Mouse (Mus musculus): ENCODE data around the gene Gm6592. TPM values are rescaled to one million over a fixed set of nuclear protein-coding genes. Genes with fewer than 3 reads are reported as not detected.
A peak's percentile ranks its signal among the peaks of the same experiment; 100 is the strongest.
"Not testable (repeated sequence)": the region's sequence is repeated elsewhere in the genome, so short reads cannot be mapped to it uniquely, and the experiment has no call there.

Gm6592 gene
- polyA plus RNA-seq (2015; fragmentation: Nextera tagmentation; extraction: Ambion mirVana), result not detected in 2 replicates

- Histone ChIP-seq H3K36me3 (no peaks in the 10 kb centered on the region), H3K27me3 (no peaks in the 10 kb centered on the region), H3K4me3 (no peak within 1 kb of the TSS), H3K9ac (no peak within 1 kb of the TSS), H3K9me3 (no peaks in the 10 kb centered on the region), H3K27ac (no peak within 1 kb of the TSS), H3K4me2 (replicated peaks) (no peak within 1 kb of the TSS), H3K4me1 (no peaks in the 10 kb centered on the region)
- no peak for ATAC-seq (ENCODE audit: low FRiP score, low read depth)
- 81% methylated on average over 1 of the region's 1 CpGs for WGBS
Measured at GRCm38 (mm10) chrX:8843694-8844093, at the start of gene Gm6592. Gene Gm6592, plus strand, starts transcription at chrX:8843994.

- H3K4me3 ChIP-seq; H3K36me3 ChIP-seq; H3K27ac ChIP-seq; H3K27me3 ChIP-seq; H3K4me1 ChIP-seq; H3K9ac ChIP-seq; ATAC-seq (ENCODE audit: low FRiP score, low read depth); H3K4me2 ChIP-seq (replicated peaks); H3K9me3 ChIP-seq: not testable (repeated sequence)
- 83% methylated on average over 4 of the region's 4 CpGs for WGBS
Measured at GRCm38 (mm10) chrX:8803391-8803790, 40.4 kb upstream of the Gm6592 start, which contains the start of gene Ssxb5. Gene Ssxb5, plus strand, starts transcription at chrX:8803691.

DNA sequence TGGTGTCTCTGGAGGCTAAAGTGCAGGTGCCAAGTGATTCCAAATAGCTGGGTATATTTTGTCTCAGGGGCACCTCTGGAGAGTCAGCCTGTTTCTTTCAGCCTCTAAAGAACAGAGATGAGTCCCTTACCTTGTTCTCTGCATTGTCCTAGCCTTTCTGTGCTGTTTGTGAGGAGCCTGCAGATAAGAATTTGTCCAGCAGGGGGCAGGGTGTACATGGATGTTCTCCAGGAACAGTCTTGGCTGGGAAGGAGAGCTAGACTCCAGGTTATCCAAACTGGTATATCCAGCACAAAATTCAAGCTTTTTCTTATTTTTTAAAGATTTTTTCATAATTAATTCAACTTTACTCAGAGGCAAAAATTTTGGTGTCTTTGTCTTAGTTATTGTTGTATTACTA, 11.8 kb upstream of the Gm6592 start:
- Histone ChIP-seq H3K36me3 (no peaks in the 10 kb centered on the region), H3K4me2 (replicated peaks) (no peak overlapping the region), H3K27ac (no peak overlapping the region), H3K9ac (no peak overlapping the region), H3K4me1 (no peaks in the 10 kb centered on the region), H3K4me3 (no peak overlapping the region), H3K9me3 (no peaks in the 10 kb centered on the region), H3K27me3 (no peaks in the 10 kb centered on the region)
- ATAC-seq (ENCODE audit: low FRiP score, low read depth), result no peak

- no peak for ATAC-seq (ENCODE audit: low FRiP score, low read depth)
- Histone ChIP-seq H3K4me1 (no peaks in the 10 kb centered on the region), H3K9ac (no peak overlapping the region), H3K36me3 (no peaks in the 10 kb centered on the region), H3K27me3 (no peaks in the 10 kb centered on the region), H3K9me3 (no peaks in the 10 kb centered on the region), H3K4me3 (no peak overlapping the region), H3K4me2 (replicated peaks) (no peak overlapping the region), H3K27ac (no peak overlapping the region)
- 87% methylated on average over 10 of the region's 10 CpGs for WGBS
Measured at GRCm38 (mm10) chrX:8852486-8852885, 8.7 kb downstream of the Gm6592 start.

DNA sequence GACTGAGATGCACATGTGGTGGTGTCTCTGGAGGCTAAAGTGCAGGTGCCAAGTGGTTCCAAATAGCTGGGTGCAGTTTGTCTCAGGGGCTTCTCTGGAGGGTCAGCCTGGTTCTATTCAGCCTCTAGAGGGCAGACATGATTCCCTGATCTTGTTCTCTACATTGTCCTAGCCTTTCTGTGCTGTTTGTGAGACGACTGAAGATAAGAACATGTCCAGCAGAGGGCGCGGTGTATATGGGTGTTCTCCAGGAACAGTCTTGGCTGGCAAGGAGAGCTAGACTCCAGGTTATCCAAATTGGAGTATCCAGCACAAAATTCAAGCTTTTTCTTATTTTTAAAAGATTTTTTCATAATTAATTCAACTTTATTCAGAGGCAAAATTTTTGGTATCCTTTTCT, 20.5 kb downstream of the Gm6592 start:
- ATAC-seq (ENCODE audit: low FRiP score, low read depth); H3K4me1 ChIP-seq; H3K27ac ChIP-seq; H3K27me3 ChIP-seq; H3K36me3 ChIP-seq; H3K9me3 ChIP-seq; H3K4me2 ChIP-seq (replicated peaks); H3K4me3 ChIP-seq; H3K9ac ChIP-seq: not testable (repeated sequence)
- 4% methylated on average over 3 of the region's 3 CpGs for WGBS

- H3K4me2 ChIP-seq (replicated peaks); H3K36me3 ChIP-seq; H3K27me3 ChIP-seq; H3K9ac ChIP-seq; H3K4me1 ChIP-seq; H3K4me3 ChIP-seq; H3K27ac ChIP-seq; H3K9me3 ChIP-seq; ATAC-seq (ENCODE audit: low FRiP score, low read depth): not testable (repeated sequence)
- 88% methylated on average over 3 of the region's 4 CpGs for WGBS
Measured at GRCm38 (mm10) chrX:8873953-8874352, 30.2 kb downstream of the Gm6592 start, which contains the start of gene Gm5751. Gene Gm5751, plus strand, starts transcription at chrX:8874253.

DNA sequence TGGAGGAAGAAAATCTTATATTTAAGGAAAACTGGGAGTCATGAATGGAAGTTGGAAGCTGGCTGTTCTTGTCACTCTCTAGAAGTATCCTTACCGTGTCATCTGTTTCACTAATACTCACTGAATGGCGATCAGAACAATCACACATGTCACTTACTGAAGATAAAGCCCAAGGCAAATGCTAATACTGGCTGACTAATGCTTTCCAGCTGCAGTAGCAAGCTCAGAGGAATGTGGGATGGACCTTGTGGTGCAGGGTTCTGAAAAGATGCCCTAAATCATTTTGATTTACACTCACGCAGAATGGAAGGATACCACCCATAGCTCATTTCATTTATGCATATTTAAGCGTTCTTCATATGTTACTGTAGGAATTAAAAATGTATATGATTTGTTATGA, 40.5 kb downstream of the Gm6592 start:
- Histone ChIP-seq H3K4me2 (replicated peaks) (no peak overlapping the region), H3K27me3 (no peaks in the 10 kb centered on the region), H3K4me3 (no peak overlapping the region), H3K9ac (no peak overlapping the region), H3K4me1 (no peaks in the 10 kb centered on the region), H3K9me3 (no peaks in the 10 kb centered on the region), H3K27ac (no peak overlapping the region), H3K36me3 (peaks cover 7% of the 10 kb centered on the region)
- no peak for ATAC-seq (ENCODE audit: low FRiP score, low read depth)
- 62% methylated on average over 4 of the region's 4 CpGs for WGBS

DNA sequence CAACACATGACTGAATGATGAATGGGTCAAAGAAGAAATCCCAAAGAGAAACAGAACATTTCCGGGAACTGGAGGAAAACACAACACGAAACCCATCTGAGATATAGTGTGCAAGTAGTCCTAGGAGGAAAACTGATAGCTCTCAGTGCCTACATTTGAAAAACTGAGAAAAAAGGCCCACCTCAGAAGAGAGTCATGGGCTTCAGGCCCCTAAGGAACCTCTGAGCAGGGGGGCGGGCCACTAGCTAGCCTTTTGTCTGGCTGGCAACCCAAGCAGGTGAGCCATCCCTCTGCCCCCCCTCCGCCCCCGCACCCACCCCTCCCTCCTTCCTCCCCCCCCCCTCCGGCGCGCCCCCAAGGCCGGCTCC, 48.2 kb downstream of the Gm6592 start:
- H3K4me3 ChIP-seq, result peak overlapping the region; percentile 60
- 33% methylated on average over 5 of the region's 9 CpGs for WGBS
- H3K27ac ChIP-seq, result no peak overlapping the region
- ATAC-seq (ENCODE audit: low FRiP score, low read depth), result peak; percentile 17; the same call in 1 of the 2 replicates
- H3K4me1 ChIP-seq, result no peaks in the 10 kb centered on the region
- H3K27me3 ChIP-seq, result no peaks in the 10 kb centered on the region
- H3K4me2 ChIP-seq (replicated peaks), result peak overlapping the region; percentile 68
- peak overlapping the region; percentile 84; the same call in 1 of the 2 replicates for H3K9ac ChIP-seq
- no peaks in the 10 kb centered on the region for H3K9me3 ChIP-seq
- peaks cover 7% of the 10 kb centered on the region for H3K36me3 ChIP-seq

DNA sequence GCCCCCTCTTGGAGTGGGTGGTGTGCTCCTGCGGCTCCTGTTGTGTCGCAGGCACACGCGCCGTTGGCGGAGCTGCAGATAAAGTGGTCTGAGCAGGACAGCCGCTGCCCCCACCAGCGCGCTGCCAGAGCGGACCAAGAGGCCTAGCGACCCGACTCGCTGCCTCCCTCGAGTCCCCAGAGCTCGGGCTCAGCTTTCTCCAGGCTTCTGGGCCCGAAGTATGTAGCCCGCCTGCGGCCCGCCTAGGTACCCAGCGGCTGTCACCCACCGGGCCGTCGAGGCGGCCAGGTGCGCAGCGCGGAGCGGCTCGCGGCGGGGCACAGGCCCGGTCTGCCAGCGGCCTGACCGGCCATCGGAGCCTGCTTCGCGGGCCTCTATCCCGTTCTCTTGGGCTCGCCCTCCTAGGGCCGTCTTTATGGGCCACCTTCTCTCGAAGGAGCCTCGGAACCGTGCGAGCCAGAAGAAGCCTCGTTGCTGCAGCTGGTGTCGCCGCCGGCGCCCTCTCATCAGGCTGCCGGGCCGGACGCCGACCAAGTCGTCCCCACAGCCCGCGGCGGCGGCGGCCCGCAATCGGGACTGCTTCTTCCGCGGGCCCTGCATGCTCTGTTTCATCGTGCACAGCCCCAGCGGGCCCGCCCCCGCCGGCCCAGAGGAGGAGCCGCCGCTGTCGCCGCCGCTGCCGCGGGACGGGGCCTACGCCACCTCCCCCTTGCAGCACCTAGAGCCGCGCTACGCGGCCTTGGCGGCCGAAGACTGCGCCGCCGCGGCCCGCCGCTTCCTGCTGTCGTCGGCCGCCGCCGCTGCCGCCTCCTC, 48.8 kb downstream of the Gm6592 start, which contains the start of gene B630019K06Rik:
Gene B630019K06Rik (plus strand): TSS at position 40 of the 813 bp plus-strand sequence.
- ATAC-seq (ENCODE audit: low FRiP score, low read depth), result peak; percentile 92
- Histone ChIP-seq H3K4me1 (no peaks in the 10 kb centered on the region), H3K9me3 (no peaks in the 10 kb centered on the region), H3K4me2 (replicated peaks) (peak within 1 kb of the TSS; percentile 68), H3K9ac (peak within 1 kb of the TSS; percentile 84), H3K27ac (peak within 1 kb of the TSS; percentile 88), H3K4me3 (peak within 1 kb of the TSS; percentile 60), H3K36me3 (peaks cover 4% of the 10 kb centered on the region), H3K27me3 (no peaks in the 10 kb centered on the region)
- 19% methylated on average over 72 of the region's 95 CpGs for WGBS

- no peaks in the 10 kb centered on the region for H3K9me3 ChIP-seq
- H3K27ac ChIP-seq, result peak overlapping the region; percentile 88
- H3K36me3 ChIP-seq, result no peaks in the 10 kb centered on the region
- ATAC-seq (ENCODE audit: low FRiP score, low read depth), result peak; percentile 73
- H3K27me3 ChIP-seq, result no peaks in the 10 kb centered on the region
- peak overlapping the region; percentile 68 for H3K4me2 ChIP-seq (replicated peaks)
- H3K9ac ChIP-seq, result peak overlapping the region; percentile 84
- H3K4me3 ChIP-seq, result peak overlapping the region; percentile 60
- no peaks in the 10 kb centered on the region for H3K4me1 ChIP-seq
- WGBS, result 24% methylated on average over 20 of the region's 42 CpGs
Measured at GRCm38 (mm10) chrX:8893182-8893651, 49.4 kb downstream of the Gm6592 start.
